In the genomic region with DNA sequence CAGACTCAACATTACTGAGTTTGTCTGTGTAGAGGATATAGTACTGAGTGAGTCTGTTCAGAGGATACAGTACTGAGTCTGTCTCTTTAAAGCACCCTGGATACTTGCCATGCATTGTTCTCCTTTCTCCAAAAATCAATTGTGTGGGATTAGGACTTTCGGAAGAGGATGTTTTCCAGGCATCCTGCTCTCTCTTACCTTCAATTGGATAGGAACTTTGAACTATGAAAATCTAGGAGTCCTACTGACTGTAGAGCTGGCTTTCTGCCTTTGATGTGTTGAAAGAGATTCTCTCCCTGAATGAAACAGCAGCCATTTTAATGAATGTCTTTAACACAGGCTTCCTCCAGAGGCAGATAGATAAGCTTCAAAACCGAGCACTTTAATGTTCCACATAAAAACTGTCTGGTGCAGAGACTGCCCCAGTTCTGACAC, we compare ENCODE assay signal across 16 mouse cellular contexts. TPM values are rescaled to one million over a fixed set of nuclear protein-coding genes. Genes with fewer than 3 reads are reported as not detected.
DNase-seq lines count a peak whose midpoint lies in the region; ATAC-seq and TF ChIP-seq lines count a peak whose summit lies in the region.
"Had no signal": no experiment of that assay in that cellular context is flagged by ENCODE, and none has a peak within 500 bp of the region (broad histone marks: within the 10 kb centered on the region; RNA-seq: fewer than 3 reads in every experiment).

No protein-coding gene starts in this region.

- no peaks in the 10 kb centered on the region for H3K9me3 ChIP-seq in heart, postnatal 0 days (replicated peaks; ENCODE audit: control insufficient read depth, low read length)

- no peak overlapping the region for H3K4me3 ChIP-seq in heart, postnatal 0 days (ENCODE audit: low read depth, low read length)

- 21% methylated on average over 2 of the region's 2 CpGs for WGBS in heart, postnatal 0 days

- H3K36me3 ChIP-seq in heart, postnatal 0 days (replicated peaks; ENCODE audit: control insufficient read depth, insufficient read depth, low read length): no peaks in the 10 kb centered on the region

- no peak for TF ChIP-seq CTCF in heart, postnatal 0 days (IDR thresholded peaks at IDR 0.05; ENCODE audit: low read depth)

- no peak overlapping the region for H3K4me2 ChIP-seq in heart, postnatal 0 days (ENCODE audit: low read depth, low read length)

- peaks cover 9% of the 10 kb centered on the region for H3K4me1 ChIP-seq in heart, postnatal 0 days (ENCODE audit: control insufficient read depth, insufficient read depth)

- H3K27me3 ChIP-seq in heart, postnatal 0 days (ENCODE audit: control insufficient read depth, insufficient read depth, low read length): no peaks in the 10 kb centered on the region

- TF ChIP-seq EP300 in heart, postnatal 0 days (IDR thresholded peaks at IDR 0.05; ENCODE audit: low read depth): no peak

- DNase-seq in adrenal gland, postnatal 14 days: peak; percentile 11
- DNase-seq in adrenal gland, postnatal 36 days: no peak
- DNase-seq in kidney, adult 9 months: peak; percentile 26
- DNase-seq in kidney, postnatal 4 days: no peak
- peak; percentile 27 for DNase-seq in NIH3T3 (ENCODE audit: low read depth)
- peak; percentile 22 for DNase-seq in heart, postnatal 0 days (ENCODE audit: low spot score)
- DNase-seq in gastrocnemius, postnatal 25 days: no peak
- DNase-seq: B cell, adult 2 months; cerebellum, postnatal 25 days had no signal

- H3K9ac ChIP-seq in heart, postnatal 0 days (replicated peaks; ENCODE audit: low read depth, low read length): no peak overlapping the region

- peak; percentile 53 for ATAC-seq in heart, postnatal 0 days (ENCODE audit: insufficient read depth, low read depth)
- no peak for ATAC-seq in megakaryocyte, adult 5-6 weeks (ENCODE audit: poor library complexity, severe bottlenecking)

- no peak overlapping the region; the same call in 1 of the 2 replicates for H3K27ac ChIP-seq in heart, postnatal 0 days (ENCODE audit: low read depth)

RNA-seq across cellular contexts. Expression of gene Olfr455, which starts 1.9 kb away (rescaled TPM):
- not detected in 2 replicates for total RNA-seq in adrenal gland, postnatal 14 days (2021)
- not detected for total RNA-seq in adrenal gland, postnatal 36 days (2021)
- total RNA-seq in heart, postnatal 0 days (2014; rRNA removed; ENCODE audit: low replicate concordance): not detected in 2 replicates
- polyA plus RNA-seq in heart, postnatal 0 days (2015; fragmentation: Nextera tagmentation; extraction: Ambion mirVana): not detected in 2 replicates
- total RNA-seq in megakaryocyte, adult 5-6 weeks (2015): not detected in 2 replicates
- not detected in 2 replicates for total RNA-seq in megakaryocyte, adult 5-6 weeks (2017)
- total RNA-seq in gastrocnemius, postnatal 25 days (2021): not detected
- total RNA-seq: gastrocnemius, adult 8-10 months; layer of hippocampus, adult 8-10 months; left cerebral cortex, postnatal 36 days; MEL had no signal
- polyA plus RNA-seq: liver, embryonic 16.5 days had no signal

RNA-seq across cellular contexts. Expression of gene Tcaf3, which starts 52.0 kb away (rescaled TPM):
- total RNA-seq in adrenal gland, postnatal 14 days (2021): not detected in 2 replicates
- total RNA-seq in adrenal gland, postnatal 36 days (2021): not detected
- not detected in 2 replicates for total RNA-seq in heart, postnatal 0 days (2014; rRNA removed; ENCODE audit: low replicate concordance)
- polyA plus RNA-seq in heart, postnatal 0 days (2015; fragmentation: Nextera tagmentation; extraction: Ambion mirVana): not detected in 2 replicates
- total RNA-seq in megakaryocyte, adult 5-6 weeks (2015): not detected in 2 replicates
- total RNA-seq in megakaryocyte, adult 5-6 weeks (2017): not detected in 2 replicates
- not detected for total RNA-seq in gastrocnemius, postnatal 25 days (2021)
- total RNA-seq: gastrocnemius, adult 8-10 months; layer of hippocampus, adult 8-10 months; left cerebral cortex, postnatal 36 days; MEL had no signal
- polyA plus RNA-seq: liver, embryonic 16.5 days; testis, adult 2 months had no signal

RNA-seq across cellular contexts. Expression of gene Olfr456, which starts 58.5 kb away (rescaled TPM):
- not detected in 2 replicates for total RNA-seq in adrenal gland, postnatal 14 days (2021)
- not detected for total RNA-seq in adrenal gland, postnatal 36 days (2021)
- not detected in 2 replicates for total RNA-seq in heart, postnatal 0 days (2014; rRNA removed; ENCODE audit: low replicate concordance)
- polyA plus RNA-seq in heart, postnatal 0 days (2015; fragmentation: Nextera tagmentation; extraction: Ambion mirVana): not detected in 2 replicates
- not detected in 2 replicates for total RNA-seq in megakaryocyte, adult 5-6 weeks (2015)
- not detected in 2 replicates for total RNA-seq in megakaryocyte, adult 5-6 weeks (2017)
- total RNA-seq in gastrocnemius, postnatal 25 days (2021): not detected
- total RNA-seq: gastrocnemius, adult 8-10 months; layer of hippocampus, adult 8-10 months; left cerebral cortex, postnatal 36 days; MEL had no signal
- polyA plus RNA-seq: liver, embryonic 16.5 days had no signal

Comparison
In these comparisons a context has a peak if more than half of its experiments do, and no peak if none do; other contexts are left out.
1. DNase-seq: peak in adrenal gland, postnatal 14 days (single experiment), kidney, adult 9 months (single experiment), NIH3T3 (single experiment) and heart, postnatal 0 days (single experiment); none in adrenal gland, postnatal 36 days (0 of 2), kidney, postnatal 4 days (0 of 2) and gastrocnemius, postnatal 25 days (single experiment).